Mouse (Mus musculus) C2C12 (cell line): ENCODE measurements around the gene Rflnb.

Experiments
- CEBPB ChIP-seq: IDR thresholded peaks from one replicate; pipeline ENCODE4 v1.6.1; 2011; ENCODE audit warnings: low read depth, mild to moderate bottlenecking, control low read depth, moderate library complexity
- CTCF ChIP-seq: IDR thresholded peaks from one replicate; pipeline ENCODE4 v1.5.1; 2011; ENCODE audit not compliant: control insufficient read depth, insufficient read depth, insufficient read length
- MAX ChIP-seq: IDR thresholded peaks from one replicate; pipeline ENCODE4 v1.6.1; 2011; ENCODE audit warnings: mild to moderate bottlenecking, control low read depth
- MYOD1 ChIP-seq: IDR thresholded peaks from one replicate; pipeline ENCODE4 v1.6.1; 2011; ENCODE audit warnings: low read depth; ENCODE audit not compliant: control insufficient read depth, insufficient read length
- MYOG ChIP-seq: IDR thresholded peaks from one replicate; pipeline ENCODE4 v1.6.1; 2011; ENCODE audit not compliant: control insufficient read depth, insufficient read length; ENCODE audit errors: extremely low read depth
- USF1 ChIP-seq: IDR thresholded peaks from one replicate; pipeline ENCODE4 v1.6.1; 2011; ENCODE audit warnings: low read depth, mild to moderate bottlenecking, control low read depth, moderate library complexity

GRCm38 (mm10) chr11:76066563-76067156, 39.1 kb upstream of the Rflnb start:
- no peak for TF ChIP-seq MAX
- TF ChIP-seq CTCF = no peak
- no peak for TF ChIP-seq USF1
- no peak for TF ChIP-seq MYOD1
- TF ChIP-seq CEBPB = no peak
- TF ChIP-seq MYOG = no peak
